Mouse (Mus musculus): ENCODE measurements around the gene Adar. TPM values are rescaled to one million over a fixed set of nuclear protein-coding genes. Genes with fewer than 3 reads are reported as not detected.

Gene Adar
- polyA plus RNA-seq, 1 experiment from 2014 or later = 15.6 TPM

- H3K9ac ChIP-seq = no peak overlapping the region
- no peaks in the 10 kb centered on the region for H3K36me3 ChIP-seq (ENCODE audit: poor library complexity, severe bottlenecking)
- H3K27me3 ChIP-seq = no peaks in the 10 kb centered on the region
- H3K4me2 ChIP-seq = no peak overlapping the region
- peaks cover 4% of the 10 kb centered on the region; the same call in 1 of the 2 replicates for H3K9me3 ChIP-seq (replicated peaks)
- H3K4me3 ChIP-seq = no peak overlapping the region
- peaks cover 4% of the 10 kb centered on the region; the same call in 1 of the 2 replicates for H3K4me1 ChIP-seq
- H3K27ac ChIP-seq = no peak overlapping the region
- ATAC-seq = no peak
- 71% methylated on average over 5 of the region's 5 CpGs for WGBS
These were observed 86.1 kb downstream of the Adar start for GRCm38 (mm10) chr3:89800774-89801506.

GRCm38 (mm10) chr3:89801507-89801847, 86.7 kb downstream of the Adar start:
- ATAC-seq = no peak
- Histone ChIP-seq H3K27ac (no peak overlapping the region), H3K4me1 (peaks cover 4% of the 10 kb centered on the region; the same call in 1 of the 2 replicates), H3K36me3 (ENCODE audit: poor library complexity, severe bottlenecking) (no peaks in the 10 kb centered on the region), H3K4me2 (no peak overlapping the region), H3K9me3 (replicated peaks) (peaks cover 4% of the 10 kb centered on the region; the same call in 1 of the 2 replicates), H3K9ac (no peak overlapping the region), H3K27me3 (no peaks in the 10 kb centered on the region), H3K4me3 (no peak overlapping the region)
- 53% methylated on average over 3 of the region's 3 CpGs for WGBS

GRCm38 (mm10) chr3:89802876-89803275, 88.1 kb downstream of the Adar start:
- Histone ChIP-seq H3K27me3 (no peaks in the 10 kb centered on the region), H3K4me2 (no peak overlapping the region), H3K9me3 (replicated peaks) (peaks cover 4% of the 10 kb centered on the region; the same call in 1 of the 2 replicates), H3K4me1 (peaks cover 4% of the 10 kb centered on the region; the same call in 1 of the 2 replicates), H3K4me3 (no peak overlapping the region), H3K27ac (no peak overlapping the region), H3K9ac (no peak overlapping the region), H3K36me3 (ENCODE audit: poor library complexity, severe bottlenecking) (no peaks in the 10 kb centered on the region)
- 68% methylated on average over 15 of the region's 15 CpGs for WGBS
- ATAC-seq = no peak

Other genes with a start within 250 kb of the Adar start
- 3.5 and 4.3 TPM in 2 replicates for gene Kcnn3, start 194.9 kb upstream of the Adar start, polyA plus RNA-seq (2015; fragmentation: Nextera tagmentation; extraction: Ambion mirVana)
- gene Chrnb2, start 49.6 kb downstream of the Adar start, polyA plus RNA-seq (2015; fragmentation: Nextera tagmentation; extraction: Ambion mirVana) = 18.6 and 20.6 TPM in 2 replicates
- 14.1 and 15.4 TPM in 2 replicates for gene Ube2q1, start 58.6 kb downstream of the Adar start, polyA plus RNA-seq (2015; fragmentation: Nextera tagmentation; extraction: Ambion mirVana)
- gene She, start 116.3 kb downstream of the Adar start, polyA plus RNA-seq (2015; fragmentation: Nextera tagmentation; extraction: Ambion mirVana) = 1.2 TPM in 2 replicates
- gene Il6ra, start 198.2 kb downstream of the Adar start, polyA plus RNA-seq (2015; fragmentation: Nextera tagmentation; extraction: Ambion mirVana) = 0.25 and 0.36 TPM in 2 replicates
- 10.2 and 11.3 TPM in 2 replicates for gene Atp8b2, start 248.5 kb downstream of the Adar start, polyA plus RNA-seq (2015; fragmentation: Nextera tagmentation; extraction: Ambion mirVana)